Mouse (Mus musculus) heart, postnatal 25 days (tissue): Measurements from ENCODE around the gene Nt5dc3. TPM values are rescaled to one million over a fixed set of nuclear protein-coding genes. Genes with fewer than 3 reads are reported as not detected.

Experiments
- DNase-seq: peaks from one replicate; pipeline ENCODE4 v3.0.0; 2022; ENCODE audit warnings: low spot score
- intact Hi-C: fragments of 180-260 bp; cut with DNase I; formaldehyde crosslinking; loops from one replicate; pipeline ENCODE4 v1.15.1; 2025
- total RNA-seq, 2 experiments: library from RNA; stranded (reverse); gene quantifications; 2 replicates each; pipeline ENCODE4 v1.2.3; 2021

The Nt5dc3 gene
- total RNA-seq, 2 experiments from 2014 or later: 30.2 to 36.5 TPM

- intact Hi-C loops: no loop called here
- DNase-seq: no peak
Measured at GRCm38 (mm10) chr10:86849508-86849907, 70.7 kb downstream of the Nt5dc3 start.

GRCm38 (mm10) chr10:86852160-86852559 is 73.4 kb downstream of the Nt5dc3 start:
- intact Hi-C loops: no loop called here
- DNase-seq: no peak

DNA sequence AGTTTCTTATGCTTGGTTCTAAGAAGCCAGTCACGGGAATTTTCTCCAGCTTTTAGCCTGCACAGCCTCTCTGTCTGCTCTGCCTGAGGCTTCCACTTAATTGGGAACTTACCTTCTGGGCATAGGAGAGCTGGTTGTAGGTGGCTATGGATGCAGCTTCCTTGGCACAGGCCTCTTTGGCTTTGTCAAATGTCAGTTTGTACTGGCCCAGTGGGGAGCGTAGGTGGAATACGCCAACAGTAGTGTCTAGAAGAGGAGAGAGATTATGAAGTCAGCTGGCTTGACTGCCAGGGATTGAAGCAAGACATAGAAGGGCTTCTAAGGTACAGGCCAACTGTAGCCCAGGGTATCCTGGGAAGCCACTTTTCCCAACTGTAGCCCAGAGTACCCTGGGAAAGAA is 74.6 kb downstream of the Nt5dc3 start:
- no peak for DNase-seq
- intact Hi-C loops: no loop called here

GRCm38 (mm10) chr10:86860396-86860795 is 81.6 kb downstream of the Nt5dc3 start:
- intact Hi-C loops: no loop called here
- no peak for DNase-seq

- intact Hi-C loops: no loop called here
- no peak for DNase-seq
Measured at GRCm38 (mm10) chr10:86862496-86862895, 83.7 kb downstream of the Nt5dc3 start.

GRCm38 (mm10) chr10:86863429-86863828 is 84.6 kb downstream of the Nt5dc3 start:
- no peak for DNase-seq
- intact Hi-C loops: no loop called here

GRCm38 (mm10) chr10:86872121-86872520 is 93.3 kb downstream of the Nt5dc3 start:
- DNase-seq: no peak
- intact Hi-C loops: no loop called here

DNA sequence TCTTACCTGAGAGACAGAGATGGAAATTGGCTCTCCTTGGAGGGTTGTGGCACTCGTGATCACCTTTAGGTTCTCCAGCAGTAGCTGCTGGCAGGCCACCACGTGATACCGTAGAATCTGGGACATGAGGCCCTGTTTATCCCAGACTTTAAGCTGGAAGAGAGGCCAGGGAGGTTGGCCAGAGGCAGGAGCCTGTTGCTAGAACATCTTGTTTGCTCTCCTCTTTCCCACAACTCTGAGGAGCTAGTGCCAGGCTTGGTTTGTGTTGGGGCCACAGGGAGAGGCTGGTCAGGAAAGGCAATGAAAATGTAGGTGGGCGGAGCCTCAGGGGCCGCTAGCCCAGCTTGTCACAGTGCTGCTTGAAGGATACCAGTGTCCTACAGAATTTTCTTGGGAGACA is 93.8 kb downstream of the Nt5dc3 start:
- DNase-seq: no peak
- intact Hi-C loops: no loop called here

DNA sequence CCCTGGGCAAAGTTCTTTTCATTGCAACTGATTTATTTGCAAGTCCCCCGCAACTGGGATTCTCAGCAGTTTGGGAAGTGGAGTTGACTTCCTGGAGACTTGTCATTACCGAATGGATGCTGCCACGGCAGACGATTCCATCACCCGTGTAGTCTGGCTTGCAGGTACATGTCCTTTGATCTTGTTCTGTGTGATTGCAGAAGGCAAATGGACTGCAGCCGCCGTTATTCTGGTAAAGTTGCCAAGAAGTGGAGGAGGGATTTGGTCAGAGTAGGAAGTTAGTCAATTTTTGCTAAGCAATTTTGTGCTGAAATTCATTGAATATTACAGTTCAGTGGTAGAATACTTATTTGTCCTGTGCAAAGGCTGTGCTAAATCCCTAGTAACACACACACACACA is 99.9 kb downstream of the Nt5dc3 start:
- DNase-seq: no peak
- intact Hi-C loops: no loop called here

DNA sequence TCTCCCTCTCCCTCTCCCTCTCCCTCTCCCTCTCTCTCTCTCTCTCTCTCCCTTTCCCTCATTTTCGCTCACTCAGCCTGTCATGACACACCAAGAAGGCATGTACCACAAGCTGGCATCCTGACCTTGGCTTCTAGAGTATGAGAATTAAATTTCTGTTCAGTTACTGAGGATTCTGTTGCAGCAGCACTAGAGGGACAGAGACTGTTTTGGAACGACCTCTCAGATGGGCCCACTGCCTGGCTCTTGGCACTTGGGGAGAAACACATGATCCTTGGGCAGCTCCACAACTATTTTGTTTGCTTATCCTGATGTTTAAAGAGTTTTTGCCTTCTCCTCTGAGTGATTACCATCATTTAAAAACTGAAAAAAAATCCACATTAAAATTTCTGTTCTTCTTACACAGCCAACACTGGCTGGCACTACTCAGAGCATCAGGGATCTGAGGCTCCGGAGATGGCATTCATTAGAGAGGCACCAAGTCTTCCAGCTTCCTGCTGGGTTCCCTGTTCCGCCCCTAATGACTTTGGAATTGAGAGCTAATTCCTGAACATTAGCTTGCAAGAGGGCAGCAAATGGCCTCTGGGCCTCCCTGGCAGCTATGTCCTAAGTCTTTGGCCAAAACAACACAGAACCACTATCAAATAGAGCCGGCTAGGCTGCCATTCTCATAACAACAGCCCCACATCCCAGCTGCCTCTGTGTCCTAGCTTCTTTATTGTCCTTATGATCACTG is 101.4 kb downstream of the Nt5dc3 start:
- DNase-seq: no peak
- intact Hi-C loops: no loop called here

DNA sequence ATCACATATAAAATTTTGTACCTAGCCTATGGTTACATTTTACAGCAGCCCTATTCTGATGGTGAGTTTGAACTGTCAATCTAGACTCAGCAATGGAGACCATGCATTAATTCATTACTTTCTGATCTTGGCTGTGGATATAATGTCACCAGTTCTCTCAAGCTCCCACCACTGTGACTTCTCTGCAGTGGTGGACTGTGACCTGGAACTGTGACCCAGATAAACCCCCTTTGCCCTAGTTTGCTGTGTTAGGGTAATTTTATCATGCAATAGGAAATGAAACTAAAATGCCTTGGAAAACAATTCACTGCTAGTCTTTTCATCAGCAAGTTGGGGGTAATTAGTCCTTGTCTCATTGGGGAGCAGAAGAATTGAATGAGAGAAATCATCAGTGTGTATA is 102.6 kb downstream of the Nt5dc3 start:
- intact Hi-C loops: no loop called here
- DNase-seq: no peak

DNA sequence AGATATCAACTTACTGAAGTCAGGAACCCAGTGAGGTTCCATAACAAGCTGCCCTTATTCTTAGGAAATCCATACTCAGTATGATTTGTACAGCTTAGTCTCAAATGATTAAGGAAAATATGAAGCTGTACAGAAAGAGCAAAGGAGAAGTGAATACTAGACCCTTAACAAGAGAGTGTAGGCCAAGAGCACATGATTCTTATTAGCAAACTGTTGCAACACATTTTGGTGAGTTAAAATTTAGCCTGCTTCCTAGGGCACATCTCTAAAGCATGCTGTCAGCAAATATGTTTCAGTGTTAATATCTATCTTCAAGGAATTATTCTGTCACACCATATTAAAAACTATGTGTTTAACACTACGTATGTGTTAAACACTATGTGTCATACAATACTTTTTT is 107.6 kb downstream of the Nt5dc3 start:
- intact Hi-C loops: no loop called here
- DNase-seq: no peak

Other genes with a start within 250 kb of the Nt5dc3 start
- gene Hsp90b1, start 73.5 kb upstream of the Nt5dc3 start, total RNA-seq: 100 to 1,000 TPM; 341 to 452 TPM
- gene Ttc41, start 73.2 kb upstream of the Nt5dc3 start, total RNA-seq: 1 to 10 TPM; 1.4 to 2.0 TPM
- 10 to 100 TPM; 12.5 to 13.9 TPM for gene Gm49358, start 15.0 kb upstream of the Nt5dc3 start, total RNA-seq
- under 1 TPM; 0.08 to 0.20 TPM for gene Stab2, start 229.0 kb downstream of the Nt5dc3 start, total RNA-seq